8 mouse cellular contexts compared by ENCODE assay signal in the genomic region with DNA sequence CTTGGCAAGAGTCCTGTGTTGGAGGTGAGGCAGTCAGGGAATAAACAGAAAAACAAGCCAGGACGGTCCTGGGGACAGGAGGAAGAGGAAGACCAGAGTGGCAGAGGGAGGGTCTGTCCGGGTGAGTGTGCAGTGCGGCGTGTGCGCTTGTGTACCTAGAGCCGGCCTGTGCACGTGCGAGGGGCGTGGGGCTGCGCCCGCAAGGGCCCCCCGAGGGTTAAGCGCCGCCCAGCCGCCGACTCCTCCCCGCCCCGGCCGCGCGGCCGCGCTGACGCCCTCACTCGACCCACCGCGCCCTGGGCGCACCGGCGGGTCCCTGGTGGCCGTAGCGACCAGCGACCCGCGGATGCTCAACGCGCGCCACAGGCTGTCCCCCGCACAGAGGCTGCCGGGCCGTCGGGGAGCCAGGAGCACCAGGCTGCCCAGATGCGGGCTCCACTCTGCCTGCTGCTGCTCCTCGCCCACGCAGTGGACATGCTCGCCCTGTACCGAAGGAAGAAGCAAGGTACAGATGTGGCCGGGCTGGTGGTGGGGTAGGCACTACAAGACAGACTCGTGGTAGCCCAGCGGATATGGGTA. TPM values are rescaled to one million over a fixed set of nuclear protein-coding genes. Genes with fewer than 3 reads are reported as not detected.
DNase-seq lines count a peak whose midpoint lies in the region; ATAC-seq and TF ChIP-seq lines count a peak whose summit lies in the region.

A gene (plus strand): TSS at position 280 of the 579 bp plus-strand sequence.

- H3K4me3 ChIP-seq in lung, embryonic 14.5 days (ENCODE audit: low read depth, low read length), result peak within 1 kb of the TSS; percentile 37
- H3K4me3 ChIP-seq in forebrain, embryonic 13.5 days, result peak within 1 kb of the TSS; percentile 38
- H3K4me3 ChIP-seq in liver, embryonic 13.5 days (replicated peaks), result peak within 1 kb of the TSS; percentile 34

- H3K27ac ChIP-seq in lung, embryonic 14.5 days (ENCODE audit: low read depth), result no peak within 1 kb of the TSS
- H3K27ac ChIP-seq in forebrain, embryonic 13.5 days, result no peak within 1 kb of the TSS
- no peak within 1 kb of the TSS for H3K27ac ChIP-seq in liver, embryonic 13.5 days

- H3K36me3 ChIP-seq in lung, embryonic 14.5 days (ENCODE audit: insufficient read depth), result no peaks in the 10 kb centered on the region
- no peaks in the 10 kb centered on the region for H3K36me3 ChIP-seq in forebrain, embryonic 13.5 days (ENCODE audit: poor library complexity, severe bottlenecking)
- no peaks in the 10 kb centered on the region for H3K36me3 ChIP-seq in liver, embryonic 13.5 days

- peak; percentile 67; the same call in 1 of the 2 replicates for ATAC-seq in lung, embryonic 14.5 days (ENCODE audit: insufficient read depth)
- ATAC-seq in forebrain, embryonic 13.5 days, result no peak
- no peak for ATAC-seq in liver, embryonic 13.5 days (ENCODE audit: low read depth)

- peak within 1 kb of the TSS; percentile 68 for H3K4me2 ChIP-seq in lung, embryonic 14.5 days
- peak within 1 kb of the TSS; percentile 63 for H3K4me2 ChIP-seq in forebrain, embryonic 13.5 days
- H3K4me2 ChIP-seq in liver, embryonic 13.5 days, result peak within 1 kb of the TSS; percentile 57

- peaks cover 33% of the 10 kb centered on the region for H3K27me3 ChIP-seq in lung, embryonic 14.5 days (ENCODE audit: insufficient read depth, low read length)
- H3K27me3 ChIP-seq in forebrain, embryonic 13.5 days, result peaks cover 43% of the 10 kb centered on the region
- H3K27me3 ChIP-seq in liver, embryonic 13.5 days, result peaks cover 44% of the 10 kb centered on the region

- WGBS in lung, embryonic 14.5 days, result 1% methylated on average over 50 of the region's 50 CpGs
- 1% methylated on average over 42 of the region's 50 CpGs for WGBS in forebrain, embryonic 13.5 days
- WGBS in liver, embryonic 13.5 days (ENCODE audit: insufficient replicate concordance), result 3% methylated on average over 49 of the region's 50 CpGs

- TF ChIP-seq CTCF in lung, embryonic 14.5 days (IDR thresholded peaks at IDR 0.05; ENCODE audit: low read depth), result no peak

- H3K9me3 ChIP-seq in lung, embryonic 14.5 days (ENCODE audit: low read depth, low read length), result no peaks in the 10 kb centered on the region
- no peaks in the 10 kb centered on the region for H3K9me3 ChIP-seq in forebrain, embryonic 13.5 days (replicated peaks)
- H3K9me3 ChIP-seq in liver, embryonic 13.5 days (replicated peaks), result no peaks in the 10 kb centered on the region

- peak; percentile 28 for DNase-seq in lung, embryonic 14.5 days
- no peak for DNase-seq in lung, postnatal 14 days
- no peak for DNase-seq in liver, embryonic 13.5 days
- peak; percentile 56 for DNase-seq in testis, postnatal 10 days (ENCODE audit: low spot score)
- no peak for DNase-seq in cerebellum, adult 9-10 months
- no peak for DNase-seq in frontal cortex, postnatal 36 days (ENCODE audit: low spot score in 2 of 2)
- no peak for DNase-seq in gastrocnemius, postnatal 25 days

- peak within 1 kb of the TSS; percentile 9; the same call in 1 of the 2 replicates for H3K9ac ChIP-seq in lung, embryonic 14.5 days
- peak within 1 kb of the TSS; percentile 51; the same call in 1 of the 2 replicates for H3K9ac ChIP-seq in forebrain, embryonic 13.5 days
- no peak within 1 kb of the TSS for H3K9ac ChIP-seq in liver, embryonic 13.5 days

- H3K4me1 ChIP-seq in lung, embryonic 14.5 days (ENCODE audit: insufficient read depth), result no peaks in the 10 kb centered on the region
- H3K4me1 ChIP-seq in forebrain, embryonic 13.5 days, result peaks cover 7% of the 10 kb centered on the region
- peaks cover 3% of the 10 kb centered on the region; the same call in 1 of the 2 replicates for H3K4me1 ChIP-seq in liver, embryonic 13.5 days (replicated peaks)

RNA-seq across cellular contexts. Expression of the gene that starts here (rescaled TPM):
- polyA plus RNA-seq in lung, embryonic 14.5 days (2014; fragmentation: Nextera tagmentation; extraction: Ambion mirVana), result 0.17 and 0.27 TPM in 2 replicates
- polyA plus RNA-seq in forebrain, embryonic 13.5 days (2015; fragmentation: Nextera tagmentation; extraction: Ambion mirVana), result 0.06 TPM in 1 of 2 replicates, not detected in the other
- not detected in 2 replicates for polyA plus RNA-seq in liver, embryonic 13.5 days (2015; fragmentation: Nextera tagmentation; extraction: Ambion mirVana)
- not detected for total RNA-seq in gastrocnemius, postnatal 25 days (2021)

Comparison
In these comparisons a context has a peak if more than half of its experiments do, and no peak if none do; other contexts are left out.
1. Peak in DNase-seq, ATAC-seq, H3K4me3 ChIP-seq, H3K9ac ChIP-seq and H3K4me2 ChIP-seq in lung, embryonic 14.5 days; RNA of the gene not detected or under 1 TPM.